Mouse (Mus musculus): ENCODE measurements at regions not wholly inside any gene's neighbourhood (a gene's known extent, or its start where the extent isn't known, plus 50 kb on each side); places are given as distances from the start of the nearest gene placed in this dataset.
"Not testable (repeated sequence)": the region's sequence is repeated elsewhere in the genome, so short reads cannot be mapped to it uniquely, and the experiment has no call there.

DNA sequence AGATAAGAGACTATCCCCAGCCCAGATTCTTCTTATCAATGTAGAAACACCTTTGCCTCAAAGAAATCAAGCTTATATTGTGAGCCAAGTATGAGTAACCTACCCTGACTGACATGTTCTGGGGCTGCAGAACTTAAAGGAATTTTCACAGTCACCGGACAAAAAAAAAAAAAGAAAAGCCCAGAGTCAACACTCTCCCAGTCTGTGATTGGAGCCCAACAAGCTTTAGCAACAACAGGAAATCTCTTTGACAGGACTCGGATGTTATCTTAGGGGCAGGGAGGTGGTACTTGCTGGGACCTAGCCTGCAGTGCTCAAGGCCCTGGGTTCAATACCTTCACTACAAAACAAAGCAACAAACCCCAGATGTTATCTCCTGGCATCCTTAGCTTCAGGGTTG, 114.2 kb downstream of the Nectin1 start:
- DNase-seq (ENCODE audit: low read depth, low spot score): no peak

DNA sequence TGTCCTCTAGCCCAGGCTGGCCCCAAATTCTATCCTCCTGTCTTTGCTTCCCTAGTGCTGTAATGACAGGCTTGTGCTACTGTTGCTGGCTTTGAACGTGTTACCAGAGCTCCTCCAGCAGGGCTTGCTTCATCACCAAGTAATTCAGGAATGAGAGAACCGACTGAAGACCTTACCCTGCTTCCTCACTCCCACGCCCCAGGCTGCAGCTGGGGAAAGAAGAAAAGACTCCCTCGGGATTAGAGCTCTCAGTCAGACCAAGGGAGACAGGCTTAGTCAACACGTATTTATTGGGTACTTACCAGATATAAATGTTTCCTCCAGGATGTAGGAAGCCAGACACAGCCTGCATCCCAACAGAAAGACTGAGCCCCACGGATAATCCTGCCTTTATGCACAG, 115.0 kb downstream of the Nectin1 start:
- DNase-seq (ENCODE audit: low read depth, low spot score): no peak

DNA sequence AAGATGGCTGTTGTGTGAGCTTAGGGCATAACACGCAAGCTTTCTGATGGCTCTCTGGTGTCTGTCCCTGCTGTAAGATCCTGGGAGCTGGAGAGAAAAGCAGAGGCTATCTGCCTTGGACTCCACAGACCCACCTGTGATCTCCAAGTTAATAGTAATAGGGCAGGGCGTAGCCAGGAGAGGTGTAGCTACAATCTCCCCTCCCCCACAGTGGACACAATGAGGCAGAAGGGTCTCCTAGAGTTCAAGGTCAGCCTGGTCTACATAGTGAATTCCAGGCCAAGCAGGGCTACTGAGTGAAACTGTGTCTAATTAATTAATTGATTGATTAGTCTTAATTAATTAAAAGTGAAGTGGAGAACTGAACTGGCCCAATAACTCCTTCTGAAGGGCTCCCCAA, 116.5 kb downstream of the Nectin1 start:
- no peak for DNase-seq (ENCODE audit: low read depth, low spot score)

DNA sequence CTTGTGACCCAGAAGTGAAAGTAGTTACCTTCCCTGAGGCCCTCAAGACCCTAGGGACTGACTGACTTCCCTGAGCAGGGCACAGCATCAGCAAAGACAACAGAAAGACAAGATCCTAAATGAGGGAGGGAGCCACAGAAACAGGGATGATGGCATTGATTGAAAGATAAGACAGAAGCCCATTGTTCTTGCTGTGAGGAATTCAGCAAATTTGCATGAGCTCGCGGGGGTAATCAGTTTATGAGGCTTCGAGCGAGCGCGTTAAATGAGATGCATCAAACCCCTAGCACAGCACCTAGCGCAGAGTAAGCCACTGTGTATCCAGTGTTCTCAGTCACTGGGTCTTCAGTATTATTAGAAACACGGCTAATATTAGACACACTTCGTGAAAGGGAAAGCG, 117.6 kb downstream of the Nectin1 start:
- no peak for DNase-seq (ENCODE audit: low read depth, low spot score)

DNA sequence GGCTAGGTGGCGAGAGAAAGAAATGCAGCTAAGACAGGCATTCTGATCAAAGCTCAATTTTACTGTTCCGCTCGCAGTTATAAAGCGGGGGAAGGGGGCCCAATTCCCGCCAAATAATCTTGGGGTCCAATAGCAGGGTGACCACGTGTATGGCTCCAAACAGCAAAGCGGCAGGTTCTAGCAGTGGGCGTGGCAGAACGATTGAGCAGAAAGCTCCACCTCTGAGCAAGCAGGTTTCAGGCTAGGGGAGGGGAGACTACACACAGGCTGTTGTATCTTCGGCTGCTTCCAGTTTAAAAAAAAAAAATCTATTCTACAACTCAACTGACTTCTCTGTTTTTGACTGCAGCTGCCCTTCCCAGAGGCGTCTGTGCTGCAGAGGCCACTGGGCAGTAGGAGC, 118.2 kb downstream of the Nectin1 start:
- DNase-seq (ENCODE audit: low read depth, low spot score): not testable (repeated sequence)

DNA sequence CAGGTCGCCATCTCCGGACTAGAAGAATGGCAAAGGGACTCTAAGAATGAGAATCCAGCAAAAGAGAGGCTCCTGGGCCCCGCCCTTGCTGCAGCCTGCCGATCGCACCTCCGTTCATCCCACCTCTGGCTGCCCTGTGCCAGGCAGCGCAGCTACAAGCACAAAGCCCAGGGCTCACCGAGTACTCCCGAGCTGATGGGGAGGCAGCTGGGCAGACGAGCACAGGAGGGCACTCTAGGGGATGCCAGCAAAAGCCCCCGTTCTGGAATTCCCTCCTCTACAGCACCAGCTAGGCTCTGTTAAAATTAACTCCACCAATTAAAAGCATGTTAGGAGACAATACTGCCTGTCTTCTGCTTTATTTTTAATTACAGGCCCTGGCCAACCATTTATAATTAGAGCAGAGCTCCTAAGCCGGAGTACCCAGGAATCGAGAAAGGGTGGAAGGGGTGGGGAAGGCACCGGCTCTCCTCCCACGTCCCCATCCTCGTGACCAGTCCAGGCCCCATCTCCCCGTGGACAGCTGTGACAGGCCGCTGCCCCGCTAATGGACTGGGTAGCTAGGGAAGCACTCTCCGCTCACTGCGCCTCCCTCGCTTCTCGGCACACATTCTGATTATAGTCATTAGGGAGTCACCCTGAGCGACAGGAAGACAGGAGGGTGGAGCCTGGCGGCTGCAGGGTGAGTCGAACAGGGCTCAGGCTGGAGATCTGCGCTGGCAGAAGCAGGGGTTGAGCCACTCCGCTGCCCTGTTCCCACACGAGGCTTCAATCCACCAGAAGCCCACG, 120.0 kb downstream of the Nectin1 start:
- DNase-seq (ENCODE audit: low read depth, low spot score): no peak

DNA sequence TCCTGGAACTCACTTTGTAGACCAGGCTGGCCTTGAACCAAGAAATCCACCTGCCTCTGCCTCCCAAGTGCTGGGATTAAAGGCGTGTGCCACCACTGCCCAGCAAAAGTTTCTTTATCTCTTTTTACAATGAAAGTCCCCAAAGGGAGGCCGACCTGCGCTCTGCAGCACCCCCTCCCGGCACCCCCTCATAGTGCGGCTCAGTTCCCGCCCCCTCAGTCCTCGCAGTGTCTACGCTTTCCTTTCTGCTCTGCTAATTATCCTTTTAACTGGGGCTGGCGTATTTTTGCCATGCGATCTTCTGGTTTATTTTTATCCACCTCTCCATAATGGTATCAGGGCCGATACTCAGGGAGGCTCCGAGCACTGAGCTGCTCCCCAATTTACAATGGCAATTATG, 123.0 kb downstream of the Nectin1 start:
- no peak for DNase-seq (ENCODE audit: low read depth, low spot score)

DNA sequence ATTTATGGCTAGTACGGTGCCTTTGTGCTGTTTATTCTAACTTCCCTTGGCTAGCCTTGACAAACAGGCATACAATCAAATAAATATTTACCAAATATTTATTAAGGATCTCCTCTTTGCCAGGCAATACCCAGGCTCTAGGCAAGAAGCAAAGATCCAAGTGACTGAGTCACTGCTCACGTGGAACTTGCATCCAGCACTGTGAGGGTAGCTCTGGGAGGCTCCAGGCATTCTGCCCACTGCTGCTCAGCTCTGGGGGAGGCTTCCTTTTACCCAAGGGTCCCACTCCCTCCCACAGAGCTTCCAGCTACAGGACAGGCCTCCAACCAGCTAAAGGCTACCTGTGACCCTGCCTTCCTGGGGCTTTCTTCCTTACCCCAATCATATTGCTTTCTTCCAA, 130.1 kb downstream of the Nectin1 start:
- no peak for DNase-seq (ENCODE audit: low read depth, low spot score)

DNA sequence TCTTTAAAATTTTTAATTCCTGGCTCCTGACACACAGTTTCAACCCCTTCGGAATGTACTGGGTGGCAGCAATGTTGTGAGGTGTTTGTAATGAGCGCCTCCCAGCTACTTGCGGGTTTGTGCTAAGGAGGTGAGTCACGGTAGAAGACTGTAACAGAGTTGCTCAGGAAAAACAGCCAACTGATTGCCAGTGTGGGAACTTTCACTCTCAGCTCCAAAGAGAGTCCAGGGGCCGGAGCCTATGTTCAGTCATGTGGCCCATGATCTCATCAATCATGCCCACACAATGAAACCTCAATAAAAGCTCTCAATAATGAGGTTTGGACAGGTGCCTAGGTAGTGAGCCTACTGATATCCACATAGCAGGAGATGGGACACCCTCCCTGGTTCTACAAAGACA, 130.5 kb downstream of the Nectin1 start:
- DNase-seq (ENCODE audit: low read depth, low spot score): no peak

DNA sequence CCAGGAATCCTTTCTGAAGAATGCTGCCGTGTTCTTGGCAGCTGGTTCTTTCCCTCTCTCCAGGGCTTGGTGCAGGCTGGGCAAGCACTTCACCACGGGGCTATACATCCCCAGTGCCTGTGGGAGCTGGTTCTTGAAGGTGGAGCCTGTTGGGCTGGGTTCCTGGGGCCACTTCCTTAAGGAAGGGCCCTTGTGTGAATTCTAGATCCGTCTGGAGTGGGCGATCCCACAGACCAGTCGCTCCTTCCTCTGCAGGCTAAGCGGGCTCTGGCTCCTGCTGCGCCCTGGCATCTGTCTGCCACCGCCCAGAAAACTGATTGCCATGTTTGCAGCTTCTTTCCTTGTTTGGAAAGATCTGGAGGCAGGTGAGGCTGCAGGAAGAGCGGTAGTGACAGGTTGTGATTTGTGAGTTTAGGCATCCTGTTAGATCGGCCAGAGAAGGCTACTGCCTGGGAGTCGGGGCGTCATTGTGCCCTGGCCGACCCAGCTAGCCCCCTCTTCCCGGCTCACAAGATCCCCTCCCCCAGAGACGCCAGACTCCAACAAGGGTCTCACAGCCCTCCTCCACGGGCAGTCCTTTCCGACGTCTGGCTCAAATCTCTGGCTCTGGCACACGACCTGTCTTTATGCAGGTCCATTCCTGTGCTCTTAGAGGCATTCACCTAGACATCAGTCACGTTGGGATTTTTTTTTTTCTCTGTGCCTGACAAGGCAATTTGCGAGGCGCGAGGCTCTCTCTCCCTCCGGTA, 135.6 kb downstream of the Nectin1 start:
- no peak for DNase-seq (ENCODE audit: low read depth, low spot score)

DNA sequence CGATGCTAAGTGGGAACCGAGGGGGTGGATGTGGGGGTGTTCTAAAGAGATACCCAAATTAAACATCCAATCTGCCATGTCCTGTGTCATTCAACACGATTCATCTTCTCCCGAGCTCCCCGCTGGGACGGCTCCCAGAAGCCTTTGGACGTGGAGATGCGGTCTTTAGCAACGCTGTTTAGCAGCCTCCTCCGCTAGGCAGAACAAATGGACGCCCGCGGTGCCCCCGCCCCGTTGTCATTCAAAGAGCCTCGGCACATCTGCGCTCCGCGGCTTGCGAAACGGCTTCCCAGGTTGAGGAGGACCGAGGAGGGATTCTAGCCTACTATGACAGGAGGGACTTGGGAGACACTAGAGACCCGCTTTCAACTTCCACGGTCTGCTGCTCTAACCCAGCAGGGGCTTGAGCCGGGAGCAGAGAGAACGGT, 136.2 kb downstream of the Nectin1 start:
- DNase-seq (ENCODE audit: low read depth, low spot score): no peak

DNA sequence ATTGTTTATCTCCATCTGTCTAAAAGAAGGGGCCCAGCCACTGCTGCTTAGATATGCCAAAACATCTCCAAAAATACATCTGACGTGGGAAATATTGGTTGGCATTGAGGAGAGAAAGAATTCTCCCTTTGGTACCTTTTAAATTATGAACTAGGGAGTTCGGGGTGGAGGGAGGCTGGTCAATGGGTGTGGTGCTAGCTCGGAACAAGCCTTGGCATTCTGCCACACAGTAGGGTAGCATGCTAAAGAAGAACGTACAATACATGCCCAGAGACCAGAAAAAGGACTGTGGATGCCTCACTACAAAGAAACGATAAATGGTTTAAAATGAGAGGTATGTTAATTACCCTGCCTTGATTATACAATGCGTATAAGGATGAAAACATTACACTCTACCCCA, 149.3 kb downstream of the Nectin1 start:
- no peak for DNase-seq (ENCODE audit: low read depth, low spot score)

DNA sequence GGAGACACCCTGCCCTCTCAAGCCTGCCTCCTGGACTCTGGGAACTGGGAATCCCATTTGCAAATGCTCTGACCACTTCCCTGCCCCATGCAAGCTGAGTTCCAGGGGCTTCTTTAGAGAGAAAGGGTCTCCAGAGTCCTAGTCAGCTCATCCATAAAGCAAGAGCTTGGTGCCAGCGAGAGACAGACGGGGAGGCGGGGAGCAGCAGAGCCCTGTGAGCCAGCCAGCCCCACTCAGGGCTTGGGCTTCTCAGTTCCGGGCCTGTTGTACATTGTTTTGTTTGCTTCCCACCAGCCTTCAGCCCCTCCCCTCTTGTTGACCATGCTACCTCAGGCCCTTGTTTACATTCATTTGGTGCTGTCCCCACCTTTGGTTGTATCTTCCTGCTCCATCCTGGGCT, 143.9 kb upstream of the Thy1 start:
- no peak for DNase-seq (ENCODE audit: low read depth, low spot score)

DNA sequence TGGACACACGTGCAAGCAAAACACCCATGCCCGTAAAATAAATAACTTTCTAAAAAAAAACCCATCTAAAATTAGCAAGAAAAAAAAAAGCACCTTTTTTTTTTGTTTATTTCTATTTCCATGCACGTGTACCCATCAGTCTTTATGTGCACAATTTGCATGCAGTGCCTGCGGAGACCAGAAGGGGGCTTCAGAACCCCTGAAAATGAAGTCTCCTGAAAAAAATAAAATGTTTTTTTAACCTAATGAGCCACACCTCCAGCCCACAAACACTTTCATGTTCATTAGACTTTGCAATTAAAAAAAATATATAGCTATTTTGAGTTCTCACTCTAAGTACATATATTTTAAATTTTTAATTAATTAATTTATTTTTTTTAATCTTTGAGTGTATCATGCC, 134.9 kb upstream of the Thy1 start:
- DNase-seq (ENCODE audit: low read depth, low spot score): no peak

DNA sequence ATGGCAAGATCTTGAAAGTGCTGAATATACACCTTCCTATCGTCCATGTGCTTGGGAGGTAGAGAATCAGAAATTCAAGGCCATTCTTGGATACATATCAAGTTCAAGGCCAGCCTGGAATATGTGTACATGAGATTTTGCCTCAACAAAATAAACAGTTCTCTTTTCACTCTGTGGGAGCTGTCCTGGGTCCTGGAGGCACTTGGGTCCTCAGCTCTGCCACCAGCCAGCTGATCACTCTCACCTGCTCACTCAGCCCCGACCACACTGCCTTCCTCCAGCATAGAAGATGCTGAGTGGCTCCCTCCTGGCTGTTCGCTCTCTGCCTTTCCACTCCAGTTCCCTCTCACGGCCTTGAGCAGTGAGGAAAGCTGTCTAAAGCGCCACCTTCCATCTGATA, 128.2 kb upstream of the Thy1 start:
- DNase-seq (ENCODE audit: low read depth, low spot score): no peak

DNA sequence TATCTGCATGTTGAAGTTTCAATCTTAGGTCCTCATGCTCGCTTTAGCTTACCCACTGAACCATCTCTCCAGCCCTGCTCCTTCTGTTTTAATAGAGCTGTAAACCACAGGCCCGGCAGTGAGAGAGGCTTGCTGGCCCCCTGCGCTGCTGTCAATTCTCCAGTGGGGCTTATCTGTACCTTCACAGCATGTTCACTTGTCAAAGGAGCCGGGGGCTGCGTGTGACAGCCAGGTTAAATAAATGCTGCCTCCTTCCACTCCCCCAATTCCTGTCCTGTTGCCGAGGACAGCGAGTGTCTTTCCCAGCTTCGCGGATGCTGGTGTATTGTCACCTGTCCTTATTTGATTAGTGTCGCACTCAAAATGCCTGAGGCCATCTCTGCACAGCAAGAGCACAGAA, 125.7 kb upstream of the Thy1 start:
- DNase-seq (ENCODE audit: low read depth, low spot score): no peak

DNA sequence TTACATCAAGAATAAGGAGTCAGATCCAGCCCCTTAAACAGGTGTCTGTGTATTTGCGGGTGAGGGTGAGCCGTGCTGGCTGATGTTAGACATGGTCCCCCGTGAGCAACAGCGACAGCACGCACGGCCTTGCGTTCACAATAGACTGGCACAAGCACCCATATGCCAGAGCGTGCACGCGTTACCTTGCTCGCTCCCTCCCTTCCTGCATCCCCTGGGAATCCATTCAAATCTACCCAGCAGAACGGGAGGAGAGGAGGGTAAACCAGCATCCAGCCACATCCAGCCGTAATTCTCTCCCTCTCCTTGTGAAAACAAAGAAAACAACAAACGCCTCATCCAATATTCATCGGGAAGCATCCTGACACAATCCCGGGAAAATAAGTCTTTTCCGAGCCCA, 124.2 kb upstream of the Thy1 start:
- no peak for DNase-seq (ENCODE audit: low read depth, low spot score)

DNA sequence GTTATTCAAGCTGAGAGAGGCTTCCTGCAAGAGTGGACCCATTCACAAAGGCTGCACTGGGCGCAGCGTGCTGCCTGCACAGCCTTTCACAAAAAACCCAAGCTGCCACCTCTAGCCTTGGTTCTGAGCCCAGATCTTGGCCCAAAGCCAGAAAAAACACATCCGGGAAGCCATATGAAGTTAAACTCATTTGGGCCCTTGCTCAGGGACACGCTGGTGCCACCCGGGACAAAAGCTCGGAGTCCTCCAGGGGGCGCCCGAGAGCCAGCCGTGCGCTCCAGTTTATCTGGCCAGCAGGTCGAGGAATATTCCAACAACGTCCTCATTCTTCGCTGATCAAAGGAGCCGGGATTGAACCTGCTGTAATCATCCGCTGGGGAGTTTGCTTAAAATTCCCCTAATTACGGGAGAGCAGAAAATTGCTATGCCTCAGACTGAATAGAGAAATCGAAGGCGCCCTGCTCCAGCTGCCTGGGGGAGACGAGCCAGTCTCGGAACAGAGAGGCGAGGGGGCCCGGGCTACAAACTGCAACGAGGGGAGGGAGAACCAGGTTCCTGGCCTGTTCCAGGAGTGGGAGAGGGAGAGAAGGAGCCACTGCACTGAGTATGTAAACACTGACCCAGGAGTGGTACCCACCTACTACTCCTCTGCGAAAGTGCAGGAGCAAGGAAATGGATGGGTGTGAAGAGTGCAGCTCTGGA, 123.0 kb upstream of the Thy1 start:
- peak; percentile 23 for DNase-seq (ENCODE audit: low read depth, low spot score)

DNA sequence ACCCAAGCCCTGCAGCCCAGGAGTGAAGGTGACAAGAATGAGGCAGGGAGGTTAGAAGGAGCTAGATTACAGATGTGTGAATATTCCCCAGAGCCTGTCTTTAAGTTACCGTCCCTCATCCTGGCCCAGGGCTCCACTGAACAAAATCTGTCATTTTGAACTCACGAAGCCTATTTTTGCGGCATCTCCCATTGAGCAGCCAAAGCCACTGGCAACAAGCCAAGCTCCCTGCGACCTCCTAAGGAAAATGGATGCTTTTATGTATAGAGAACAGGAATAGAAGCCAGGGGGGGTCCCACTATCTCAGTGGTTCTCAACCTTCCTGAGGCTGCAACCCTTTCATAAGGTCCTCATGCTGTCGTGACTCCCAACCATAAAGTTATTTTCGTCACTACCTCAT, 121.0 kb upstream of the Thy1 start:
- DNase-seq (ENCODE audit: low read depth, low spot score): no peak

DNA sequence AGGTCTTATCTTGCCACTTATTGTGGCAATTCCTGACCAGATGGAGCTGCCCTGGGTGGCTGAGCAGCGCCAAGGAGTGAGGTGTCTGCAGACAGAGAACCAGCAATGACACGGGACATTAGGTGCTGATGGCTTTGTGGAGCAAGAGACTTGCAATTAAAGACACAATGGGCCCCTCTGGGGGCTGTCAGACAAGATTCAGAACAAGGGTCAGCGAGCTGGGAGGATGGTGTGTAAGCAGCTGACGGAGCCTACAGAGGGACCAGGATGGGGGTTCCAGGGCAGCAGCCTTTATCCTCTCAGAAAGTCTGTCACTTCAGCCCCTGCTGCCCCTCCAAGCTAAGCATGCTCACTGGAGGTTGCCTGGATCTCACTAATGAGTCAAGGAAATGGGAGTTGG, 120.1 kb upstream of the Thy1 start:
- no peak for DNase-seq (ENCODE audit: low read depth, low spot score)

DNA sequence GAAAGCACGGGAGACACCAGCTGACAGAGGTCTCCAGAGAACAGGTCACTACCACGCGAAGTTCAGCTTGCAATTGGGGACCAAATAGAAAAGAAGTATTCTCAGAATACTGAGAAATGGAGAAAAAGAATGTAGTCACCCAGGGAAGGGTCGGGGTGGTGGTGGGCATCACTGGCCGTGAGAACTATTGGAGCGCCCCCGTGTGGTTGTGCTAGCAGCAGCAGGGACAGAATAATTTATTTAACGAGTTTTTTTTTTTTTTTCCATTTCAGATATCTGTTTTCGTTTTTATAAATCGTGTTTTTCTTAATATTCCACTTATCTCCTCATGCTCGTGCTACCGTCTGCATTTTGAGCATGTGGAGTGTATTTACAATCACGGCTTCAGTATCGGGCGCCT, 118.4 kb upstream of the Thy1 start:
- no peak for DNase-seq (ENCODE audit: low read depth, low spot score)

DNA sequence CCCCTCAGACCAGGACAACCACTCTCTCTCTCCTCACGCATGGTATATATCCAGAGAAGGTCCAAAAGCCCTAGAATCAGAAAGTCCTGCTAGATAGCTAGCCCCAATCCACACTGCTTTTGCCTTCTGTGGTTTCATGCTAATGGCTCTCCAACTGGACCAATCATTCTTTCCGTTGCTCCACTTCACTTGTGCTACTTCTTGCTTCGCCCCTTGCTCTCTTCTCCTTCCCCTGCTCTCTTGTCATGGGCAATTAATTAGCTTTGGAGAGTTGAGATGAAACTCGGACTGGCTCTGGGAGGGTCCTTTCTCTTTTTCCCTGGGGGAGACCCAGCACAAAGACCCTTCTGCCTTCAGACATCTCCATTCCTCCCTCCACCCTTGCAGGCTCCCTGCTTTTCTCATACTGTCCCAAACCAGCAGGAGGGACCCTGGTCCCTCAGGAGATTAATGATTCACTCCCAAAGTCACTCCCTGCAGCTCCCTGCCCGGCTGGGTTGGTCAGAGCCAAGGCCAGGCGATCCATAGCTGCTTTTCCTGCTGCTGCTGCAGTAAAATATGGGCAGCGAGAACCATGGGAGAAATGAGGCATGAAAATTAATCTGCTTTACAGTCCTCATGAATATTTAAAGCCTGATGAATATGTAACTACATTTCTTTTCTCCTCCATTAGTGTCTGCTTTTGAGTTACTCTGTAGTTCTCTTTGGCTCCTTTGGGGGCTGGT, 113.7 kb upstream of the Thy1 start:
- DNase-seq (ENCODE audit: low read depth, low spot score): no peak

Measured in skeletal muscle tissue, adult 2 months (tissue).